28 mouse cellular contexts compared by ENCODE assay signal in the genomic region with DNA sequence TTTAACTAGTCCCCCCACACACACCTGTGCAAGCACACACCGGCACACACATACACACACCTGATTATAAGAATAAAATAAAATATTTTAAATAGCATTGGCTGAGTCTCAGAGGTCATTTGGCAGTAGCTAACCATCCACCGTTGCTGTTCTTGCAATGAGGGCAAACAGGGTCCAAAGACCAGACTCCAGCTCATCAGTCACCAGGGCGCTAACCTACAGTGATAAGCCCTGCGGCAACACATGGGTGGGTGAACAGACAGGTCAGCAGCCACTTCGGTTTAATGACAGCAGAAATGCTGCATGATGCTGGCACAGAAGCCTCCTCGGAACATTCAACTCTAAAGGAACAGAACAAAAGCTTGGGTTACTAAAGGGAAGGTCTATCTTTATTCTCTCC. TPM values are rescaled to one million over a fixed set of nuclear protein-coding genes. Genes with fewer than 3 reads are reported as not detected.
A peak's percentile ranks its signal among the peaks of the same experiment; 100 is the strongest.
DNase-seq lines count a peak whose midpoint lies in the region; ATAC-seq and TF ChIP-seq lines count a peak whose summit lies in the region.
"Had no signal": no experiment of that assay in that cellular context is flagged by ENCODE, and none has a peak within 500 bp of the region (broad histone marks: within the 10 kb centered on the region; RNA-seq: fewer than 3 reads in every experiment).

No protein-coding gene starts in this region.

- peak overlapping the region; percentile 61; the same call in 1 of the 2 replicates for H3K27ac ChIP-seq in gastrocnemius, adult 2 months
- no peak overlapping the region for H3K27ac ChIP-seq in kidney, embryonic 14.5 days (ENCODE audit: low read depth, low read length)
- H3K27ac ChIP-seq in midbrain, embryonic 11.5 days (ENCODE audit: low read depth, low read length): no peak overlapping the region
- H3K27ac ChIP-seq: embryonic facial prominence, embryonic 10.5 days; heart, adult 2 months; hindbrain, embryonic 13.5 days; layer of hippocampus, adult 2 months; limb, embryonic 10.5 days; liver, embryonic 13.5 days; midbrain, embryonic 10.5 days; stomach, postnatal 0 days had no signal

- intact Hi-C loops in gastrocnemius, adult 2 months (cut with DNase I): no loop called here

- DNase-seq in gastrocnemius, adult 2 months: no peak
- DNase-seq in gastrocnemius, adult 18-20 months (ENCODE audit: low spot score): no peak
- peak; percentile 29 to 31 for DNase-seq in kidney, adult 8-10 months
- peak; percentile 37 to 47 for DNase-seq in kidney, postnatal 36 days
- peak; percentile 79 for DNase-seq in retina, postnatal 1 day
- DNase-seq in embryo, embryonic 10.5 days (ENCODE audit: low spot score): no peak
- no peak for DNase-seq in midbrain, embryonic 11.5 days (ENCODE audit: low spot score, missing footprints)
- DNase-seq: adrenal gland, postnatal 10 days; cerebellum, adult 8-10 months; forebrain, postnatal 0 days; gastrocnemius, postnatal 36 days; heart, adult 2 months; heart, postnatal 14 days; liver, embryonic 13.5 days; lung, postnatal 10 days; thymus, adult 2 months had no signal

- no peak for ATAC-seq in kidney, embryonic 14.5 days (ENCODE audit: low FRiP score, low TSS enrichment)
- no peak for ATAC-seq in midbrain, embryonic 11.5 days (ENCODE audit: low FRiP score)
- ATAC-seq: forebrain, postnatal 0 days had no signal

- no peak for TF ChIP-seq CTCF in gastrocnemius, adult 2 months (IDR thresholded peaks at IDR 0.05)

- no peaks in the 10 kb centered on the region for H3K4me1 ChIP-seq in kidney, embryonic 14.5 days (ENCODE audit: control insufficient read depth, insufficient read depth, low read length)
- no peaks in the 10 kb centered on the region for H3K4me1 ChIP-seq in midbrain, embryonic 11.5 days (ENCODE audit: control insufficient read depth, insufficient read depth, low read length)
- H3K4me1 ChIP-seq: liver, embryonic 13.5 days had no signal

- 75% methylated on average over 6 of the region's 6 CpGs for WGBS in kidney, embryonic 14.5 days
- WGBS in midbrain, embryonic 11.5 days: 89% methylated on average over 6 of the region's 6 CpGs

- no peaks in the 10 kb centered on the region for H3K9me3 ChIP-seq in kidney, embryonic 14.5 days (ENCODE audit: control insufficient read depth, low read length)
- no peaks in the 10 kb centered on the region for H3K9me3 ChIP-seq in midbrain, embryonic 11.5 days (ENCODE audit: control insufficient read depth, low read length)
- H3K9me3 ChIP-seq: embryonic facial prominence, embryonic 10.5 days; heart, embryonic 13.5 days; hindbrain, embryonic 13.5 days; limb, embryonic 10.5 days; liver, embryonic 13.5 days; midbrain, embryonic 10.5 days had no signal

- H3K4me2 ChIP-seq in kidney, embryonic 14.5 days (replicated peaks; ENCODE audit: low read depth, low read length): no peak overlapping the region
- H3K4me2 ChIP-seq in midbrain, embryonic 11.5 days: no peak overlapping the region
- H3K4me2 ChIP-seq: heart, embryonic 13.5 days; hindbrain, embryonic 13.5 days; liver, embryonic 13.5 days had no signal

- H3K36me3 ChIP-seq in kidney, embryonic 14.5 days (ENCODE audit: control insufficient read depth, insufficient read depth, low read length): no peaks in the 10 kb centered on the region
- H3K36me3 ChIP-seq in midbrain, embryonic 11.5 days (ENCODE audit: control insufficient read depth, insufficient read depth, low read length): no peaks in the 10 kb centered on the region
- H3K36me3 ChIP-seq: embryonic facial prominence, embryonic 10.5 days; heart, embryonic 13.5 days; hindbrain, embryonic 13.5 days; limb, embryonic 10.5 days; liver, embryonic 13.5 days; midbrain, embryonic 10.5 days had no signal

- no peak overlapping the region for H3K4me3 ChIP-seq in gastrocnemius, adult 2 months
- H3K4me3 ChIP-seq in kidney, embryonic 14.5 days (ENCODE audit: low read length): no peak overlapping the region
- H3K4me3 ChIP-seq in midbrain, embryonic 11.5 days (ENCODE audit: low read depth, low read length): no peak overlapping the region
- H3K4me3 ChIP-seq: embryonic facial prominence, embryonic 10.5 days; heart, adult 2 months; heart, embryonic 13.5 days; hindbrain, embryonic 13.5 days; layer of hippocampus, adult 2 months; limb, embryonic 10.5 days; liver, embryonic 13.5 days; midbrain, embryonic 10.5 days had no signal

- no peaks in the 10 kb centered on the region for H3K27me3 ChIP-seq in kidney, embryonic 14.5 days (ENCODE audit: control insufficient read depth, insufficient read depth, low read length)
- no peaks in the 10 kb centered on the region for H3K27me3 ChIP-seq in midbrain, embryonic 11.5 days (ENCODE audit: control insufficient read depth, insufficient read depth, low read length)
- H3K27me3 ChIP-seq: heart, embryonic 13.5 days; hindbrain, embryonic 13.5 days; liver, embryonic 13.5 days had no signal

- H3K9ac ChIP-seq in kidney, embryonic 14.5 days (ENCODE audit: low read depth, low read length): no peak overlapping the region
- H3K9ac ChIP-seq in midbrain, embryonic 11.5 days (ENCODE audit: low read length): no peak overlapping the region
- H3K9ac ChIP-seq: forebrain, postnatal 0 days; heart, embryonic 13.5 days; hindbrain, embryonic 13.5 days; liver, embryonic 13.5 days had no signal

RNA-seq across cellular contexts. Expression of gene Tas2r134, which starts 54.9 kb away (rescaled TPM):
- not detected for total RNA-seq in gastrocnemius, adult 2 months (2021)
- not detected for total RNA-seq in gastrocnemius, adult 18-20 months (2021)
- polyA plus RNA-seq in kidney, embryonic 14.5 days (2014; fragmentation: Nextera tagmentation; extraction: Ambion mirVana): not detected in 2 replicates
- polyA plus RNA-seq in midbrain, embryonic 11.5 days (2014; fragmentation: Nextera tagmentation; extraction: Ambion mirVana): not detected in 2 replicates
- total RNA-seq: adrenal gland, postnatal 10 days; common myeloid progenitor, adult 5-6 weeks; forebrain, postnatal 0 days; gastrocnemius, postnatal 36 days; heart, adult 2 months; heart, postnatal 14 days; layer of hippocampus, adult 2 months; layer of hippocampus, postnatal 25 days; midbrain, postnatal 0 days had no signal
- polyA plus RNA-seq: embryonic facial prominence, embryonic 10.5 days; forebrain, postnatal 0 days; heart, adult 2 months; heart, embryonic 13.5 days; hindbrain, embryonic 13.5 days; limb, embryonic 10.5 days; liver, embryonic 13.5 days; midbrain, embryonic 10.5 days; midbrain, postnatal 0 days; neural tube, embryonic 14.5 days; stomach, postnatal 0 days; thymus, adult 2 months had no signal

Comparison
In these comparisons a context has a peak if more than half of its experiments do, and no peak if none do; other contexts are left out.
1. DNase-seq: peak in kidney, adult 8-10 months (2 of 2), kidney, postnatal 36 days (2 of 2) and retina, postnatal 1 day (single experiment); none in gastrocnemius, adult 2 months (single experiment), gastrocnemius, adult 18-20 months (single experiment), embryo, embryonic 10.5 days (single experiment) and midbrain, embryonic 11.5 days (single experiment).